Mouse (Mus musculus) layer of hippocampus, postnatal 25 days (tissue): ENCODE results near the gene Cd274. TPM values are rescaled to one million over a fixed set of nuclear protein-coding genes. Genes with fewer than 3 reads are reported as not detected.
"Not testable (repeated sequence)": the region's sequence is repeated elsewhere in the genome, so short reads cannot be mapped to it uniquely, and the experiment has no call there.

Source experiments
- DNase-seq, 2 experiments: peaks; one replicate each; pipeline ENCODE4 v3.0.0; 2022; ENCODE audit warnings: mixed read lengths in 2 of 2, low spot score in 1 of 2; ENCODE audit errors: extremely low spot score in 1 of 2
- total RNA-seq, 2 experiments: library from RNA; stranded (reverse); gene quantifications; 2 replicates each; pipeline ENCODE4 v1.2.3; 2021

The Cd274 gene
- total RNA-seq, 2 experiments from 2014 or later: 0.96 to 1.1 TPM

- no peak for DNase-seq
These were observed 23.2 kb downstream of the Cd274 start for GRCm38 (mm10) chr19:29390483-29390882.

GRCm38 (mm10) chr19:29391279-29391678 lies 24.0 kb downstream of the Cd274 start:
- DNase-seq: no peak

- no peak for DNase-seq
These were observed 26.1 kb downstream of the Cd274 start for GRCm38 (mm10) chr19:29393333-29393732.

- DNase-seq: no peak
These were observed 27.5 kb downstream of the Cd274 start for GRCm38 (mm10) chr19:29394721-29395120.

- DNase-seq: no peak
These were observed 29.1 kb downstream of the Cd274 start for GRCm38 (mm10) chr19:29396353-29396752.

GRCm38 (mm10) chr19:29399786-29400185 lies 32.5 kb downstream of the Cd274 start:
- no peak for DNase-seq

- DNase-seq: no peak
These were observed 33.2 kb downstream of the Cd274 start for GRCm38 (mm10) chr19:29400466-29400865.

GRCm38 (mm10) chr19:29402621-29403020 lies 35.4 kb downstream of the Cd274 start:
- no peak for DNase-seq

- no peak for DNase-seq
These were observed 36.0 kb downstream of the Cd274 start for GRCm38 (mm10) chr19:29403251-29403650.

- DNase-seq: no peak
These were observed 38.1 kb downstream of the Cd274 start for GRCm38 (mm10) chr19:29405388-29405787.

- DNase-seq: no peak
These were observed 39.1 kb downstream of the Cd274 start for GRCm38 (mm10) chr19:29406042-29407017.

- no peak for DNase-seq
These were observed 43.4 kb downstream of the Cd274 start, which contains the start of gene Pdcd1lg2 for GRCm38 (mm10) chr19:29410619-29411018. Pdcd1lg2 (plus strand) TSS chr19:29410919.

GRCm38 (mm10) chr19:29412476-29413420 lies 45.5 kb downstream of the Cd274 start:
- peak in 1 of 2 experiments; percentile 16 for DNase-seq

- no peak for DNase-seq
These were observed 47.3 kb downstream of the Cd274 start for GRCm38 (mm10) chr19:29414513-29414912.

GRCm38 (mm10) chr19:29414917-29415316 lies 47.7 kb downstream of the Cd274 start:
- not testable (repeated sequence) for DNase-seq

- DNase-seq: no peak
These were observed 49.2 kb downstream of the Cd274 start for GRCm38 (mm10) chr19:29416393-29416902.

GRCm38 (mm10) chr19:29417188-29417587 lies 49.9 kb downstream of the Cd274 start:
- DNase-seq: no peak

- no peak for DNase-seq
These were observed 50.6 kb downstream of the Cd274 start for GRCm38 (mm10) chr19:29417894-29418293.

- no peak for DNase-seq
These were observed 51.4 kb downstream of the Cd274 start for GRCm38 (mm10) chr19:29418661-29419115.

GRCm38 (mm10) chr19:29419506-29419905 lies 52.3 kb downstream of the Cd274 start:
- no peak for DNase-seq
